Mouse (Mus musculus) adrenal gland, adult 8-10 months (tissue): Measurements from ENCODE around the gene Slc13a2. TPM values are rescaled to one million over a fixed set of nuclear protein-coding genes. Genes with fewer than 3 reads are reported as not detected.
A peak's percentile ranks its signal among the peaks of the same experiment; 100 is the strongest.

Experiments used
- DNase-seq: peaks from one replicate; pipeline ENCODE4 v3.0.0; 2022
- total RNA-seq, 4 experiments: library from RNA; stranded (reverse); gene quantifications; 2 replicates each; pipeline ENCODE4 v1.2.4; 2022

Gene Slc13a2
- not detected for total RNA-seq

DNA sequence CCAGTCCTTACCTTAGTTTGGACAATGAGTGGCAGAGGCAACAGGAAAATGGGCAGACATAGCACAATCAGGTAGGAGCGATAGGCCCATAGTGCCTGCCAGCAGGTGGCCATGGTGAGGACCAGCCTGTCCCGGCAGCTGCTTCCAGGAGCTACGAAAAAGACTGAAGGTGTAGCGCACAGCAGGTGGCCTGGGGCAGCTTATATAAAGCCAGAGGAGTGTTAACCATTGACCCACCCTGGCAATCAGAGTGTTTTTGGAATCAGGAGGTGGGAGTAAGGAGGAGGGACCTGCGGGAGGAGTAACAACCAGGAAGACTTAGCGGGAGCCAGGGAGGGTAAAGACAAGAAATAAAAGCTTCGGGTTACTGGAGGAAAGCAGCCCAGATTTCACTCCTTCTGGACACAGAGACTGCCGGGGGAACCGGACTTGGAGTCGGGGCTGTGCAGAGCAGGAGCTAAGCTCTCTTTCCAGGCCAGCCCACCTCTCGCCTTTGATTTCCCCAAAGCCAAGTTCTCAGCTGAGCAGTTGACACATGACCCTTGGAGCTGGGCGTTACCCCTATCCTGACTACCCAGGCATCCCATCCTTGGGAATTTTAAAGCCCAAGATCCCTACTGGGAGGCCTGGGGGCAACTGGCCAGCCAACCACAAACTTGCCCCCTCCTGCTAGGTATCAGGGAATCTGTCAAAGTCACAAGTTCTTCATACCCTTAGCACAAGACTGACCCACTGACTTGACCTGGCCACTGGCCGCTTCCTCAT lies at the start of gene Slc13a2:
Slc13a2 (minus strand) TSS at position 163 of the 765 bp plus-strand sequence.
- no peak for DNase-seq

DNA sequence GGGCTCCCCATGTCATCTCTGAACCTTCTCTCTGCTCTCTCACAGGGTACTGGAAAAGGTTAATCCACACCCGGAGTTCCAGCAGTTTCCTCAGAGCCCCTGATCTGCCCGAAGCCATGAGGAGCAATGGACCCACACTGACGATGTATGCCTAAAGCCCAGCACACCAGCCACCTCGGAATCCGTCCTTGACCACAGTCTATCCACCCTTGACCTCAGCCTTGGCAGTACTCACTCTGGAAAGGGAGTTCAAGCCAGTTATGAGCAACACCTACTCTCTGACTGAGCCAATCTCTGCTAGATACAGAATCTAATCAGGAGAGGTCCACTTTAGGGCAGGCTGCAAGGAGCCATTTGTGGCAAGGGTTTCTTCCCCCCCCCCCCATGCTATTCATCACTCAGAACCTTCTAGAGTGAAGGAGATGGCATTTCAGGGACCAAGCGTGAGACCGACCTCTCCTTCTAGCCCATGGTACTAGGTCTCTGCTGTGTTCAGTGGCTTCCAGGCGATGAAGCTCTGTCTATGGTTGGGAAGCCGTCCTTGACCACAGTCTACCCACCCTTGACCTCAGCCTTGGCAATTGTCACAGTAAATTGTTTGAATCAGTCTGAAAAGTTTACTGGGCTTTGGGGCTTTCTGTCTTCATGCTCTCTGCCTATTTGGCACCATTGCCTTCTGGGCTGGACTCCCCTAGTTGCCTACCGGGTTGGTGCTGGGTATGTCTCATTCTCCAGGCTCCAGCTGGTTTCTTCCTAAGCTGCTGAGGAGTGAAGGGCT lies 49.5 kb upstream of the Slc13a2 start:
- DNase-seq: peak; percentile 44

DNA sequence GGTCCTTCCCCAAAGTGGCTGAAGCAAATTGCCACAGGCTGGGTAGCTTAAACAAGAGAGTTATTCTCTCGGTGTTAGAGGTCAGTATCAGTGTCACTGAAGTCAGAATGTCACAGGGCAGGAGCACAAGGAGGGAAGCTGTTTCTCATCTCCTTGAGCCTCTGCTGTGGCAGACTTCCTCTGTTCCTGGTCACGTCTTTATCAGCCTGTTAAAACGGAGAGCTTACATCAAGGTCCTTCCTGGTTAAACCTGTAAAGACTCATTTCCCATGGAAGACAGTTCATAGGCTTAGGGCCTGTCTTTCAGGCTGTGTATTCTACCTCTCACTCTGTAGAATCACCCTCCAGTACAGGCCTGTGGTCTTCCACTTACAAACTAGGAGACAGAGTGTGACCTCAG lies 45.9 kb upstream of the Slc13a2 start:
- DNase-seq: no peak

DNA sequence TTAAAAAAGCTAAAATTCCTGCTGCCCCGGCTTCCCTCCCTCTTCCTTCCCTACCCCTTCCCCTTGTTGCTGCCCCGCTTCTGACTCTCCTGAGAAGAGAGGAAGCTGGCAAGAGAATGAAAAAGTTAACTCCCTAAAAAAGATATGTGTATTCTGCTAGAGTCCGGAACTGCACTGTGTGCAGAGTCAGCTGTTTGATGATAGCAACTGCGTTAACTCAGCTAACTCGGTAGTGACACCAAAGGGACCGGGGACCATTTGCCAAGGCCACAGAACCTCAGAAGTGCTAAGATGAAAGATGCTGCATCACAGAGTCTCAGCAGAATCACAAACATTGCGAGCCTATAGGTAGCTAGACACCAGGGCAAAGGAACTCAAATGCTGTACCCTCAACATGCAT lies 45.5 kb upstream of the Slc13a2 start:
- no peak for DNase-seq

DNA sequence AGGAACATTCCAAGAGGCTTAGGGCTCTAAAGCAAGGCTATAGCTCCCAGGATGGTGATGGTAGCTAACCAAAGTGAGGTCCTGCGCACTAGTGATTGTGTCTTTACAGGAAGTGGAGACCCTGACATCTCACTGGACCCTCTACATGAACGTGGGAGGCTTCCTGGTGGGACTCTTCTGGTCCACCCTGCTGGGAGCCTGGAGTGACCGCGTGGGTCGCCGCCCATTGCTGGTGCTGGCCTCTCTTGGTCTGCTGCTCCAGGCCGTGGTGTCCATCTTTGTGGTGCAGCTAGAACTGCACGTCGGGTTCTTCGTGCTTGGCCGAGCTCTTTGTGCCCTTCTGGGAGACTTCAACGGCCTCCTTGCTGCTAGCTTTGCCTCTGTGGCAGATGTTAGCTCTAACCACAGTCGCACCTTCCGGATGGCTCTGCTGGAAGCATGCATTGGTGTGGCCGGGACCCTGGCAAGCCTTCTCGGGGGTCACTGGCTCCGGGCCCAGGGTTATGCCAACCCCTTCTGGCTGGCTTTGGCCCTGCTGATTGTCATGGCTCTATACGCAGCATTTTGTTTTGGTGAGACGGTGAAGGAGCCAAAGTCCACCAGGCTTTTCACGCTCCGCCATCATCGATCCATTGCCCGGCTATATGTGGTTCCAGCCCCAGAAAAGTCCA lies 44.4 kb upstream of the Slc13a2 start:
- DNase-seq: no peak

DNA sequence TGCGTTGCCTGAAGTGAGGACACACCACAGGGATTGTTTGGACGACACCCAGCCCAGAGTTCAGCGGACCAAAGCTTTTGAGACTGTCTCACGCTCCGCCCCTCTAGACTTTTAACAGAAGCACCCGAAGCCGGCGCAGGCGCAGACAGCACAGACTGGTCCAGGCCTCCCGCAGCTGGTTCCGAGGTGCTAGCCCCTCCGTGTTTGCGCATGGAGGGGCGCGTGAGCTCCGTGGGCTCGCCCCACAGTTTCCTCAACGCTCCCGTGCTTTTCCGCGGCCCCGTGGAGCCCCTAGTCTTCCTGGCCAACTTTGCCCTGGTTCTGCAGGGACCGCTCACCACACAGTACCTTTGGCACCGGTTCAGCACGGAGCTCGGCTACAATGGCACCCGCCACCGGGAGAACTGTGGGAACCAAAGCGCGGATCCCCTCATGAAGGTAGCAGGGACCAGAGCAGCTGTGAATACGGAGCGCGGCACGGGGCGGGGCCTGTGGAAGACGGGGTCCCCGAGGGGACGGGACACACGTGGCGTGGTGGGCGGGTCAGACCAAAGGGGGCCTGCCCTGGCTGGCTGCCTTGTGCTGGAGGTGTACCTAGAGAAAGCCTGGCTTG lies 43.7 kb upstream of the Slc13a2 start, which contains the start of gene Slc46a1:
Slc46a1 (plus strand) TSS at position 130 of the 613 bp plus-strand sequence.
- DNase-seq: peak; percentile 85

DNA sequence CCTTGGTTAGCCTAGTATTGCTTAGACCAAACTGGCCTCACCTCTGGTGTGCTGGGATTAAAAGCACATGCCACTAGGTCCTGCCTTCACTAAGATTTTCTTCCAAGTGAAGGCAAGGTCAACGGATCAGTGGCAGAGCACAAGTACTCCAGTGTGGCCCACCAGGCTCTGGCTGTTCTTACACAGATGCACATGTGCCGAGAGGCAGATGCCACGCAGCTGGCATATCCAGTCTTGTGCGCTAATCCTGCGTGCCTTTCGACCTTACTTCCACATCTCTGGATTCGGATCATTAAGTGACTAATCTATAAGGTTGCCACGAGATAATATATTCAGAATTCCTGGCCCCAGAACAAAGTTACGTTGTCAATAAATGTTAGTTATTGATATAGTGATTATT lies 43.1 kb upstream of the Slc13a2 start:
- DNase-seq: no peak

DNA sequence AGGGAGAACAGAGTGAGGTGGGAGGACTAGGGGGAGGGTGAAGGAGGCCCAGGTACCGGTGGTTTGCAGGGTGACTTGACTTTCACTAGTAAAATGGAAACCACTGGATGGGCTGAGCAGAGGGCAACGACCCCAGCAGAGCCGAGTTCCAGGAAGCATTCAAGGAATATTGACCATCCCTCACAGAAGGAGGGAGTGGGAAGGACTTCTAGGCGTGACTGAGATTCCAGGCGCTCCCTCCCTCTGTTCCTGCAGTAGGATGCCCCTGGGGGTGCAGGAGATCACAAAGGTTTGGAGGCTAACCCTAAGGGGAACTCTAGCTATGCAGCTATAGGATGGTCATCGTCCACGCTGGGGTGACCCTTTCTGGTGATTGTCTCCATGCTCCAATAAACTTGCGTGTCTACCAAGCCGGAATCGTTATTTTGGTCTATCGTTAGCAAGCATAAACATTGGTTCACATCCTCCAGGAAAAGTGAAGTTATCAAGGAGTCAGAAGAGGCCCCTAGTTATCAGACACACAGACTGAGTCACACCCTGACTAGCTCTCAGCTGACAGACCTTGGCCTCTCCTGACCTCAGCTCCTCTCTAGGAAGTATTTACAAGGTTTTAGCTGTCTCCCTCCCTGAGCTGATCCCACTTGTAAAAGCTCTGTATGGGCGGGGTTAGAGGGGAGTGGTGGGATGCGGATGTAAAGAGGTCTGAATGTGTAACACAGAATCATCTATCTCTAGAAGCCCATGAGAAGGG lies 41.4 kb upstream of the Slc13a2 start:
- peak; percentile 53 for DNase-seq

DNA sequence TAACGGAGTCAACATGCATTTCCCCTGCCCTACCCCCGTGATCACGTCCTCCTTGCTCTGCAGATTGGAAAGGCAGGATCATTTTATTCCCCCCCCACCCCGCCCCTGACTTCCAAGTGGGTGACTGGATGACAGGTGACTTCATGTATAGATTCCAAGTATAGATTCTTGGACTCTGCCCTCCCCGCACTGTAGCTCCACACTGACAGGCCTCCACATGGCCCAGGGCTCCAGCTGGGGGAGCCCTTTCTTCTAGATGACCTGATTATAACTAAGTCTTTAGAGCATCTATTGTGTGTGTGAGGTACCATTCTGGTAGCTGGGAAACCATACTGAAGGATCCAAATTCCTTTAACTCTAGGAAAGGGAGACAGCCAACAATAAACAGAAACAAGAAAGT lies 40.7 kb upstream of the Slc13a2 start:
- no peak for DNase-seq

DNA sequence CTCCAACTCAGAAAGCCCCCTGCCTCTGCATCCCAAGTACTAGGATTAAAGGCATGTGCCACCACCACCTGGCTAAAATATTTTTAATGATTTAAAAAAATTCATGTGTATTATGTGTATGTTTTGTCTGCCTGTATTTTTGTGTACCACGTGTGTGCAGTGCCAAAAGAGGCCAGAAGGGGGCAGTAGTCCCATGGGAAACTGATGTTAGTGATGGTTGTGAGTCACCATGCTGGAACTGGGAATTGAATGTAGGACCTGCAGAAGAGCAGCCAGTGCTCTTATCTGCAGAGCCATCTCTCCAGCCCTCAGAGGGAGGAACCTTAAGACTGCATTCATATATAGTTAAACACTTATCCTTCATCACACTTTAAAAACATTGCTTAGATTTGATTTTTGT lies 39.9 kb upstream of the Slc13a2 start:
- no peak for DNase-seq

DNA sequence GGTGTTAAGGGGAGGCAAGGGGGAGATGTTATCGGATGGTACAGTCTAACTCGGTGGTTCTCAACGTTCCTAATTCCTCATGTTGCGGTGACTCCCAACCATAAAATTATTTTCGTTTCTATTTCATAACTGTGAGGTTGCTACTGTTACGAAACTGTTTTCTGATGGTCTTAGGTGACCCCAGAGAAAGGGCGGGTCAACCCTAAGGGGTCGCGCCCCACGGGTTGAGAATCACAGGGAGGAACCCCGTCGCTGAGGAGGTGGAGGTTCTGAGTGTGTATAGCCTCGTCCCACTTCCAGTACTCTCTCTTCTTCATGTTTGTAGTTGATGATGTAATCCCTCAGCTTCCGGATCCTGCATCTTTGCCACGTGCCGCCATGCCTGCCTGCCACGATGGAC lies 36.7 kb upstream of the Slc13a2 start:
- no peak for DNase-seq

DNA sequence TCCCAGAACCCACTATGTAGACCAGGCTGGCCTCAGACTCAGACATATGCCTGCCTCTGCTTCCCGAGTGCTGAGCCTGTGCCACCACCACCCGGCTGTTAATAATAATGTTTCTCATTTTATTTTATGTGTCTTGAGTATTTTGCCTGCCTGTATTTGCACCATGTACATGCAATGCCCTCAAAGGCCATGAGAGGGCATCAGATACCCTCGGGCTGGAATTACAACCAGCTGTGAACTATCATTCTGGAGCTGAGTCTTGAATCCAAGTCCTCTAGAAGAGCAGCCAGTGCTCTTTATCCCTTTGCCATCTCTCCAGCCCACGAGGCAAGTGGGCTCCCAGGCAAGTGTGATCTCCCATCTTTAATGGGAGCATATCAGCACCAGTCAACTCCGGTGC lies 33.3 kb upstream of the Slc13a2 start:
- DNase-seq: peak; percentile 45

DNA sequence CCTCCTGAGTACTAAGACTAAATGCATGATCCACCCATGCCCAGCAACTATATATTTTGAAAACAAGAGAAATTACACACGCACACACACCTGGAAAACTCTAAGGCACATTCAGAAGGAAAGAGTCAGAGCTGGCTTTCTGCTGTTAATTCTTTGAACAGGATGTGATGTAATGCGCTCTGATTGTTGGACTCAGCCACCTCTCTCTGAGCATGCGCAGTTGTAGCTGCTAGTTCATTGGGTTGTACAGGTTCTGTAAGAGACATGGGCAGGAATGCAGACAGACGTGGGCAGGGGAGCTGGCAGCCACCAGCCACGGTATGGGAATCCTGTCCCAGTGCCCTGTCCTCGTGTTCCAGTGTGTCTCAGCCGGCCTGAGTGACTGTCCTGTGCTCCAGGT lies 32.3 kb upstream of the Slc13a2 start:
- DNase-seq: no peak

DNA sequence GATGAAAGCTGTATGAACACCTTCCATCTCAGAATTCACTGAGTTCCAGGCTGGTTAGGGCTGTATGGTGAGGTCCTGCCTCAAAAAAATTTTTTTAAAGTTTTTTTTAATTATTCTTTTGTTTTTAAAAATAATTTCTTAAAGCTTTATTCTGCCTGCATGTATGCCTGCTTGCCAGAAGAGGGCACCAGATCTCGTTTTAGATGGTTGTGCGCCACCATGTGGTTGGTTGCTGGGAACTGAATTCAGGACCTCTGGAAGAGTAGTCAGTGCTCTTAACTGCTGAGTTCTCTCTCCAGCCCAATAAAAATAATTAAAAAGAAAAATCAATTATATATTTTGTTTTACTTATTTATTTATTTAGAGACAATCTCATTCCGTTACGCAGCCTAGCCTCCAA lies 31.7 kb upstream of the Slc13a2 start:
- DNase-seq: no peak

DNA sequence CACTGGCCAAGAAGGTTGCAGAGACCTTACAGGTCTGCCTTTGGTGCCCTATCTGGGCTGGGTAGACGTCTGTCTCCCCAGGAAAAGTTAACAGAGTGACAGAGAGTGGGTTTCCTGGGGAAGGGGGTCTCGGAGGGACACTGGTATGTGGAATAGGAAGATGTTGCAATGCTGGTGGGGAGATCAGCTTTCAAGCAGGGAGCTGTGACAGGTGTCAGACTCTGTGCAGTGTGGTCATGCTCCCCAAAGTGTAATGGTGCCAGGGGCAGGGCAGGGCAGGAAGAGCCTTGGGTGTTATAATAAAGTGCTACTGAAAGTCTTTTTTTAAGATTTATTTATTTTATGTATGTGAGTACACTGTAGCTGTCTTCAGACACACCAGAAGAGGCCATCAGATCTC lies 28.3 kb upstream of the Slc13a2 start:
- DNase-seq: no peak

DNA sequence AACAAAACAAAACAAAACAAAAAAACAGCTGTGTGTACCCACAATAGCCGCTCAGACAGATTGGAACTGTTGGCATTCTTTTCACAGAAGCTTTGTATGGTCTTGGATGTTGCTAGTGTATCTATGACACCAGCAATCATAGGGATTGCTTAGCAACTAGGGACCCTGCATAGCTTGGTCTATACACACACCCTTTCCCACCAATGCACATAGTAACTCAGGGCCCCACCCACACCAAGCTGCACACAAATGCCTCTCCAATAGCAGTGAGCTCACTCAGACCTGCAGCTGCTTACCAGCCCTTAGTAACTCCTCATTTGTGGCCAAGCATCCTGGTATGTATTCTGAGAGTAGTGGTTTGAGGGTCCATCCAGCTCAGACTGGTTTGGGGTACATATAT lies 26.2 kb upstream of the Slc13a2 start:
- DNase-seq: no peak

DNA sequence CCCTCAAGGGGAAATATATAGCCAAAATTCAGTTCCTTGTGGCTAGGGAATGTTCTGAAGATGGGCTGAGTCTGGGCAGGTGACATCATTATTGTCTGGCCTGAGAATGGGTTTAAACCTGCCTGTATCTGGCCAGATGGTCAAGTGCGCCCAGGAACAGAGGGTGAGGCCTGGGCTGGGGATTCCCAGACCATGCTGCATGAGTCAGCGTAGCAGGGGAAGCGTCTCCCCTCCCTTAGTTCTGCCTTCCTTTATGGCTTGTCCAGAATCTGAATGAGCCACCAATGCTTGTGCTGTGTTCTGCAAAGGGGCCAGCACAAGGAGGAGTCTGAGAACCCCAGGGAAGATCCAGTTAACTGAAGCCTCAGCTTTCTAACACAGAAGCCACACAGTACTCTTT lies 25.2 kb upstream of the Slc13a2 start:
- no peak for DNase-seq

DNA sequence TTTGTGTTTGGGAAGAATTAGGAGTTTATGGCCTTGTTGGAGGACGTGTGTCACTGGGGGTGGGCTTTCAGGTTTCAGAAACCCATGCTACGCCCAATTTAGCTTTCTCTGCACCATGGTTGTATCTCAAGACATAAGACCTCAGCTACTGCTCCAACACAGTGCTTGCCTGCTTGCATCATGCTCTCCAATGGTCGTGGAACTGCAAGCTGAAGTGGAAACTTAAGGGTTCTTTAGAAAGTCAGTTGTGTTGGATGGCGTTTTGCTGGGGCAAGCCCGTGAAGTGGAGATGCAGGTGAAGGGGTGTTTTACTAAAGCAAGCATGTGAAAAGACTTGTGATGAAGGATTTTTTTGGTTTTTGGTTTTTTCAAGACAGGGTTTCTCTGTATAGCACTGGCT lies 21.1 kb upstream of the Slc13a2 start:
- no peak for DNase-seq

DNA sequence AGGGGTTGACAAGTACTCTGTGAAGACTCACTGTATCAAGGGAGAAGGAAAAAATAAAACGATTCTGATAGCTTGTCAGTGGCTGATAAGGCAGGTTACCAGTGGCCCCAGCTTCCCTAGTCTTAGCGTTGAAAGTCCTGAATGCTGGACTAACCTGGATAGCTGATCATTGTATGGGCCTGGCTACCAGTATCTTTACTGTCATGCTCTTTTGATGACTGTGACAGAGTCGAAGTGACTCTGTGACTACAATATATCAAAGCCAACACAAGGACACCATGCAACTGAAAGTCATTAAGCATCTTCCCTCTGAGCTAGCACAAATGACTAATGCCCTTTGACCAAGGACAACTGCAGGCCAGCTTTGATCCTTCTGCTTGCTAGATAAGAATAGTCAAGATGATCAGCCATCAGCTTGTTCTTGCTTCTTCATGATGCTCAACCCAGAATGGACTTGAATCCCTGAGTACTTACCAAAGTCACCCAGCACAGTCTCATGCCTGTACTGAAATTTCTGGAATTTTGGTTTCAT lies 16.4 kb upstream of the Slc13a2 start:
- peak; percentile 76 for DNase-seq

DNA sequence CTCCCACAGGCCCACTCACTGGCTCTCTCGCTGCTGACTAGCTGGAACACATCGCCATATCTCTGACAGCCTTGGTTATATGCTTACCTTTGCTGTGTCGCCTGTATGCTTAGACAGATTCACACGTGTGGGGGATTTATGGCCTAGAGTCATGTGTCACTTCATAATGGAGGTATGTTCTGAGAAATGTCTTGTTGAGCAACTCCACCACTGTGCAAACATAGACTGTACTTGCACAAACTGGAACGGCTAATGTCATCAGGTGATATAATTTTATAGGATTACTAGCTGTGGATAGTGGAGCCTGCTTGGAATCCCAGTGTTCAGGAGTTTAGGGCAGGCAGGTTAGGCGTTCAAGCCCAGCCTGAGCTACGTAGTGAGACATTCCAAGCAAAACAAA lies 15.2 kb upstream of the Slc13a2 start:
- DNase-seq: no peak

DNA sequence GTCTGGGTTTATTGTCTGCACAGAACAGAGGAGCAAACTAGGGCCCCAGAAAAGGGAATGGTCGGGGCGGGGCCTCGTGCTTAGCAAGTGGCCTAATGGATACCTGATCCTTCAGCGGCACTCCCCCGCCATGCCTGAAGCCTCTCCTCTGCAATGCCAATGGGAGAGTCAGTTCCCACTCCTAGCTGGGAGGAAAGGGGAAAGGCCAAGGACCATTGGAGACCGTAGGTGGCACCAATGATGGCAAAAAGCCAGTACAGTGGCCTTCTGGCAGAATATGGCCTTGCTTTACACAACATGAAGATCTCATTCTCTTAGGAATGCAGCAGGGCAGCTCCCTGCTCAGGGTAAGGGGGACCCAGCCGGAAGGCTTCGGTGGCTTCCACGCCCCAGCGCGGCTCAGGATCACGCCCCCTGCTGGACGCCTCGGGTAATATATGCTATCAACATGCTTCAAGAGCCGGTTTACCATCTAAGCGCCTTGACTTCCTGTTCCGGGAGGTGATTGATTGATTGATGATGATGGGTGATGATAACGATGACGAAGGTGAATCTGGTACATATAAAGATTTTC lies 13.8 kb upstream of the Slc13a2 start:
- DNase-seq: peak; percentile 83

DNA sequence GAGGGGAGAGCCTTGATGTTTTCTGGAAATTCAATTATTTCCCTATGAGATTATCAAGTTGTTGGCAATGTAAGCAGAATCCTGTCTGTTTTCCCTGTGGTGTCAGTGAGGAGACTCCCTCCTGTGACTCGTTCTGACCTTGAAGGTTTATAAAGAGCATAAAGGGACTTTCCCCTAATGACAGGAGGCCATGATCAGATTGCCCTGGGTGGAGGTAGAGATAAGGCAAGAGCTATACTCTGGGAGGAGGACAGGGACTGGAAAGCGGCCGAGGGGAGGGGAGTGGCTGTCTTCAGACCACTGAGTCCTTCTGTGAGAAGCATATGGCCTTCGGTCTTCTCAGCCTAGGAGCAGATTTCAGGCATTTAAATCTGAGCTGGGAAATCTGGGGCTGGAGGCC lies 12.0 kb upstream of the Slc13a2 start:
- DNase-seq: no peak
